ENCODE assay signal across 30 mouse cellular contexts in genomic region chr11:21826521-21826920, GRCm38 (mm10).
"Had no signal": no experiment of that assay in that cellular context is flagged by ENCODE, and none has a peak within 500 bp of the region (broad histone marks: within the 10 kb centered on the region; RNA-seq: fewer than 3 reads in every experiment).

No protein-coding gene starts in this region.

- H3K9me3 ChIP-seq: embryonic facial prominence, embryonic 12.5 days; embryonic facial prominence, embryonic 13.5 days; embryonic facial prominence, embryonic 15.5 days; forebrain, embryonic 10.5 days; forebrain, embryonic 12.5 days; forebrain, embryonic 13.5 days; forebrain, embryonic 15.5 days; heart, embryonic 10.5 days; heart, embryonic 12.5 days; heart, embryonic 13.5 days had no signal

- H3K4me2 ChIP-seq: embryonic facial prominence, embryonic 12.5 days; embryonic facial prominence, embryonic 13.5 days; embryonic facial prominence, embryonic 15.5 days; forebrain, embryonic 12.5 days; forebrain, embryonic 13.5 days; forebrain, embryonic 15.5 days; heart, embryonic 11.5 days; heart, embryonic 12.5 days; heart, embryonic 13.5 days had no signal

- H3K9ac ChIP-seq: embryonic facial prominence, embryonic 12.5 days; embryonic facial prominence, embryonic 13.5 days; embryonic facial prominence, embryonic 15.5 days; forebrain, embryonic 12.5 days; forebrain, embryonic 13.5 days; forebrain, embryonic 15.5 days; forebrain, postnatal 0 days; heart, embryonic 12.5 days; heart, embryonic 13.5 days had no signal

- H3K4me3 ChIP-seq: embryonic facial prominence, embryonic 12.5 days; embryonic facial prominence, embryonic 13.5 days; embryonic facial prominence, embryonic 15.5 days; erythroblast, embryonic 14.5 days; forebrain, embryonic 10.5 days; forebrain, embryonic 12.5 days; forebrain, embryonic 13.5 days; forebrain, embryonic 15.5 days; gastrocnemius, adult 2 months; heart, adult 2 months; heart, embryonic 10.5 days; heart, embryonic 12.5 days; heart, embryonic 13.5 days had no signal

- ATAC-seq: forebrain, embryonic 13.5 days; forebrain, embryonic 14.5 days; forebrain, embryonic 15.5 days; forebrain, embryonic 16.5 days; forebrain, postnatal 0 days had no signal

- H3K27ac ChIP-seq: embryonic facial prominence, embryonic 12.5 days; embryonic facial prominence, embryonic 13.5 days; embryonic facial prominence, embryonic 15.5 days; forebrain, embryonic 10.5 days; forebrain, embryonic 12.5 days; forebrain, embryonic 13.5 days; forebrain, embryonic 15.5 days; gastrocnemius, adult 2 months; heart, adult 2 months; heart, embryonic 10.5 days; heart, embryonic 13.5 days had no signal

- H3K36me3 ChIP-seq: embryonic facial prominence, embryonic 12.5 days; embryonic facial prominence, embryonic 13.5 days; embryonic facial prominence, embryonic 15.5 days; forebrain, embryonic 10.5 days; forebrain, embryonic 12.5 days; forebrain, embryonic 15.5 days; heart, embryonic 10.5 days; heart, embryonic 12.5 days; heart, embryonic 13.5 days had no signal

- H3K4me1 ChIP-seq: embryonic facial prominence, embryonic 12.5 days; embryonic facial prominence, embryonic 15.5 days; forebrain, embryonic 15.5 days; heart, embryonic 10.5 days; heart, embryonic 12.5 days; heart, embryonic 13.5 days had no signal

- DNase-seq: cerebellum, adult 8-10 months; cerebellum, adult 9-10 months; cerebellum, adult 9-11 months; cerebellum, postnatal 10 days; cerebellum, postnatal 14 days; cerebellum, postnatal 36 days; embryo, embryonic 11 days; forebrain, postnatal 0 days; gastrocnemius, adult 2 months; gastrocnemius, postnatal 10 days; gastrocnemius, postnatal 14 days; gastrocnemius, postnatal 25 days; gastrocnemius, postnatal 36 days; heart, adult 11 months; heart, adult 18-20 months; heart, adult 2 months had no signal

- H3K27me3 ChIP-seq: embryonic facial prominence, embryonic 12.5 days; embryonic facial prominence, embryonic 13.5 days; embryonic facial prominence, embryonic 15.5 days; forebrain, embryonic 12.5 days; forebrain, embryonic 13.5 days; forebrain, embryonic 15.5 days; heart, embryonic 12.5 days; heart, embryonic 13.5 days had no signal
